Mouse (Mus musculus) bone marrow, adult 2 months (tissue): ENCODE measurements at regions not wholly inside any gene's neighbourhood (a gene's known extent, or its start where the extent isn't known, plus 50 kb on each side); places are given as distances from the start of the nearest gene placed in this dataset.

Experiments
- H3K27ac ChIP-seq: fragments of 200-500 bp; 2 replicates; pipeline ENCODE4 v1.5.1; 2012; ENCODE audit warnings: low read depth, mild to moderate bottlenecking, control low read depth, inconsistent platforms, low read length; ENCODE audit not compliant: control insufficient read depth, poor library complexity, insufficient read depth
- H3K4me1 ChIP-seq: fragments of 200-500 bp; 2 replicates; pipeline ENCODE4 v1.6.1; 2011; ENCODE audit warnings: low read length; ENCODE audit not compliant: control insufficient read depth, insufficient read depth
- H3K4me3 ChIP-seq: fragments of 200-500 bp; replicated peaks from 2 replicates; pipeline ENCODE3; 2011; ENCODE audit warnings: mild to moderate bottlenecking, low read depth, low read length, control low read depth; ENCODE audit not compliant: control insufficient read depth
- CTCF ChIP-seq: fragments of 200-500 bp; IDR thresholded peaks from 2 replicates; pipeline ENCODE4 v1.5.1; 2011; ENCODE audit warnings: low read length, control low read depth; ENCODE audit not compliant: control insufficient read depth, insufficient read depth
- POLR2A ChIP-seq: fragments of 200-500 bp; IDR thresholded peaks from 2 replicates; pipeline ENCODE4 v1.6.1; 2011; ENCODE audit warnings: low read depth, mild to moderate bottlenecking, control low read depth, low read length, borderline replicate concordance; ENCODE audit not compliant: control insufficient read depth
- WGBS: fragments of 180-500 bp; shearing (Covaris S2); methylation state at CpG from one replicate; pipeline ENCODE4 v1.1.7; 2018; 5-methylcytosine and 5-hydroxymethylcytosine counted together

DNA sequence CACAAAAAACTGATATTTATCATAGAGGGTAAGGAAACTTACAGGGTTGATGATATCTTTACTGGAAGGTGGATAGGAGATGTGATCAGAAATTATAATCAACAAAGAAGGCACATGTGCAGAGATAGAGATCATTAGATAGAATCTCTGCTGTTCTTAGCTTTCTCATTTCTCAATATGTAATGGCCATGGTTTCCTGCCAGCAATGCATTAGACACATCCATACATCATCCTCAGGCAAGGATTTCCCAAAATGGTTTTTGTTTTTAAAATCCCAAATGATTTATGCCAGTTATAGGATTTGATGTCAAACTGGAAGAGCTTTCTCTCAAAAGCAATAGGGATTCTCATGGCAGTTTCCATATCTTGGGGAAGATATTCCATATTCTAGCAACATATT is 52.0 kb upstream of the C030005K15Rik start:
- no peaks in the 10 kb centered on the region for H3K4me1 ChIP-seq
- no peak overlapping the region for H3K27ac ChIP-seq
- H3K4me3 ChIP-seq, result no peak overlapping the region
- TF ChIP-seq POLR2A (no peak), CTCF (no peak)

DNA sequence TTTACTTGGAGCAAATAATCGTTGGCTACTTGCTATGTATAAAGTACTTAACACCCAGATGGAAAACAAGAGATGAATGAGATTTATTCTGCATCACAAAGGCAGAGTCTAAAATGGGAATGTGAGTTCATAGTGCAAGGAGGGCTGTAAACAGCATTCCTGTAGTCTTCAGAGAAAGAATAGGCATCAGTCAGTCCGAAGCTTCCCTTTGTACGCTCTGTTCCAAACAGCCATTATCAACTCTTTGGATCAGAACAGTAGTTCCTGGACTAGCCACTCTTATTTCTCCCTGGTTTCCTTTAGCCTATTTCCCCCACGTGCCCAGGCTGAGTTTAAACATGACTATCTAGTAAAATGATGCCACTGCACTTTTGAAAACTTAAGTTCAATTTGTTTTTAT is 52.8 kb upstream of the C030005K15Rik start:
- Histone ChIP-seq H3K4me3 (no peak overlapping the region), H3K27ac (no peak overlapping the region), H3K4me1 (no peaks in the 10 kb centered on the region)
- WGBS, result 49% methylated on average over 4 of the region's 4 CpGs
- no peak for TF ChIP-seq POLR2A
- no peak for TF ChIP-seq CTCF

- no peak for TF ChIP-seq POLR2A
- TF ChIP-seq CTCF, result no peak
- H3K4me1 ChIP-seq, result no peaks in the 10 kb centered on the region
- H3K4me3 ChIP-seq, result no peak overlapping the region
- WGBS, result 86% methylated on average over 2 of the region's 2 CpGs
- no peak overlapping the region for H3K27ac ChIP-seq
Observed at GRCm38 (mm10) chr10:97793804-97794203, 67.2 kb upstream of the C030005K15Rik start.

GRCm38 (mm10) chr10:97801448-97802265 is 75.1 kb upstream of the C030005K15Rik start:
- H3K4me3 ChIP-seq, result no peak overlapping the region
- H3K4me1 ChIP-seq, result no peaks in the 10 kb centered on the region
- no peak overlapping the region for H3K27ac ChIP-seq
- no peak for TF ChIP-seq CTCF
- no peak for TF ChIP-seq POLR2A
- 71% methylated on average over 9 of the region's 9 CpGs for WGBS

GRCm38 (mm10) chr10:97807947-97808346 is 81.4 kb upstream of the C030005K15Rik start:
- no peaks in the 10 kb centered on the region for H3K4me1 ChIP-seq
- WGBS, result 77% methylated on average over 2 of the region's 2 CpGs
- H3K4me3 ChIP-seq, result no peak overlapping the region
- no peak for TF ChIP-seq CTCF
- TF ChIP-seq POLR2A, result no peak
- H3K27ac ChIP-seq, result no peak overlapping the region

DNA sequence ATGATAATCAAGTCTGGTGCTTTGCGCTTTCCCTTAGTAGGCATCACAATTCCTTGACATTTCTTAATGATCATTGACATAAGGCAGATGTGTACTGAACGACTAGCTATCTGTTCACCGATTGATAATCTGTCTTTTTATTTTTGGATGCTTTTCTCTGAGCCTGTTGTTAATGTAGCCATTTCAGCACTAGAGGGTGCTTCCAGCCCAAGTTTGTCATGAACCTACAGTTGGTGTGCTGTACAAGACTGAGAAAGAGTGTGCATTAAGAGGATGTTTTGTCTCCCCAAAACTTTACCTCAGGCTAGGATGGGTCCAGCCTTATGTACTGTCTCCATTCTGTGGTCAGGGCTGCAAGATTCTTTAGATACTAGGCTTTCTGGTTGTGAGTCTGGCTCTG is 116.0 kb upstream of the C030005K15Rik start:
- H3K4me1 ChIP-seq, result no peaks in the 10 kb centered on the region
- H3K27ac ChIP-seq, result no peak overlapping the region
- H3K4me3 ChIP-seq, result no peak overlapping the region
- 78% methylated on average over 3 of the region's 3 CpGs for WGBS
- TF ChIP-seq POLR2A, result no peak
- no peak for TF ChIP-seq CTCF

DNA sequence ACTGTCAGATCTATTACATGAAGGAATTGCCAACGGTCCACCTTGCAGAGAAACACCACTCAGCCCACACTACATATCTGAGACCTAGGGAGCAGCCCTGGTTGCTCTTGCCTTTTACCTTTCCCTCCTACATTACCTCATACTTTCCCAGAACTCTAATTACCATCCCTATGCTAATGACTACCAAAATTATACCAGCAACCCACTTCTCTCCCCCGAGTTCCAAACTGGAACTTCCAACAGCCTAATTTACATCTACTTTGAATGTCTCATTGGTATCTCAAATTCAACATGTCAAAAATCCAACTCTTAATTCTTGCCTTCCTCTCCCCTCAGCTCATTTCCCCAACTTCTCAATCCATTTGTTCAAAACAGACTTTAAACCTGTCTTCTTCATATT is 124.9 kb upstream of the C030005K15Rik start:
- Histone ChIP-seq H3K4me1 (no peaks in the 10 kb centered on the region), H3K27ac (no peak overlapping the region), H3K4me3 (no peak overlapping the region)
- no peak for TF ChIP-seq POLR2A
- TF ChIP-seq CTCF, result no peak
- 63% methylated on average over 2 of the region's 2 CpGs for WGBS

GRCm38 (mm10) chr10:97877088-97877487 is 150.5 kb upstream of the C030005K15Rik start:
- Histone ChIP-seq H3K27ac (no peak overlapping the region), H3K4me1 (no peaks in the 10 kb centered on the region), H3K4me3 (no peak overlapping the region)
- 41% methylated on average over 3 of the region's 3 CpGs for WGBS
- TF ChIP-seq CTCF (no peak), POLR2A (no peak)
